Mouse (Mus musculus): ENCODE measurements around the gene Map4k5. TPM values are rescaled to one million over a fixed set of nuclear protein-coding genes. Genes with fewer than 3 reads are reported as not detected.

The Map4k5 gene
- polyA plus RNA-seq, 1 experiment: 0.17 TPM

DNA sequence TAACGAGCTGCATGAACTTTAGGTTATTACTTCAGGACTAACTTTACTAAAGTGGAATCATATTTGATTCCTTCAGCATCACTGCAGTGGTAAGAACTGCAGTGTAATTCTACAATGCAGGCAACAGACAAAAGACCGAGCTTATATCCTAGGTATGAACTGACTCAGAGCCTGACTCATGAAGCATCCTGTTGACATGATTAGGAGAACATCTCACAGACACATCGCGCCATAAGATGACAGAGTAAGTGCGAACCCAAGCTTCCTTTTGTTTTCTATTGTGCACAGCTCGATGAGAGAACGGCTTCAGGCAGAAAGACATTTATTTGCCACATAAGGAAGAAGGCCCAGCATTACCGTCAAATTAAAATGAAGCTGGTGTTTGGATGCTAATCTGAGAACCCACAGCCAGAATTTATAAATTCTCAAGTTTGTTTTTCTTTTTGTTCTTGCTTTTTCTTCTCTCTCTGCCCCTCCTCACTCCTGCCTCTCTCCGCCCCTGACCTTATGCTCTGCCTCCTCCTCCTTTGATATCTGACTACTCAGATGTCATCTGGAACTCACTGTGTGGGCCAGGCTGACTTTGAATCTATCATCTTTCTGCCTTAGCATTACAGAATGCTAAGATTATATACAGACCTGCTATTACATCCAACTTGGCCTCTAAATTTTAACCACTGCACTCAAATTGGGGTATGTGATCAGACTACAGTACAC is 68.0 kb downstream of the Map4k5 start:
- H3K4me3 ChIP-seq (replicated peaks): no peak overlapping the region
- peaks cover 34% of the 10 kb centered on the region for H3K36me3 ChIP-seq (replicated peaks; ENCODE audit: low read length)
- TF ChIP-seq FLI1 (IDR thresholded peaks at IDR 0.05; ENCODE audit: low read length) (no peak), GATA1 (IDR thresholded peaks at IDR 0.05; ENCODE audit: borderline replicate concordance, low read length) (no peak)
- H3K27me3 ChIP-seq (replicated peaks): no peaks in the 10 kb centered on the region
- H3K9me3 ChIP-seq: peaks cover 3% of the 10 kb centered on the region; the same call in 1 of the 2 replicates
- peaks cover 4% of the 10 kb centered on the region; the same call in 1 of the 2 replicates for H3K4me1 ChIP-seq

DNA sequence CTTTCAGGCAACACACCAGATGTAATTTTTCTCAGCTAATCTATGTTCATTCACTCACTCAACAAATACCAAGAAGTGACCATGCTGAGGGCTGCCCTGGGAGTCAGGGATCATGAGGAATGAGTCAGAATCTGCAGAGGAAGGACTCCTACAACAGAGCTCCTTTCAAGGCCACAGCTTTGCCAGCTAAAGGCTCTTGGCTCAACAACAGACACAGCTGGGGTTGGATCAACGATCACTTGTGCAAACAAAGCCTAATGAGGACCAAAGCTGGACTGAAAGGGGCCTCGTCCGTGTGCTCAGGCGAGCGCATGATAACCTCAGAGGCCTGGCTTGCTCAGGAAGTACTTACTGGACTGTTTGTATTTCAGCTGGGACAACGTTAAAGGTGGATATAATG is 78.7 kb downstream of the Map4k5 start:
- Histone ChIP-seq H3K27me3 (replicated peaks) (no peaks in the 10 kb centered on the region), H3K4me1 (no peaks in the 10 kb centered on the region), H3K4me3 (replicated peaks) (no peak overlapping the region), H3K36me3 (replicated peaks; ENCODE audit: low read length) (peaks cover 21% of the 10 kb centered on the region), H3K9me3 (no peaks in the 10 kb centered on the region)
- TF ChIP-seq GATA1 (IDR thresholded peaks at IDR 0.05; ENCODE audit: borderline replicate concordance, low read length) (no peak), FLI1 (IDR thresholded peaks at IDR 0.05; ENCODE audit: low read length) (no peak)

DNA sequence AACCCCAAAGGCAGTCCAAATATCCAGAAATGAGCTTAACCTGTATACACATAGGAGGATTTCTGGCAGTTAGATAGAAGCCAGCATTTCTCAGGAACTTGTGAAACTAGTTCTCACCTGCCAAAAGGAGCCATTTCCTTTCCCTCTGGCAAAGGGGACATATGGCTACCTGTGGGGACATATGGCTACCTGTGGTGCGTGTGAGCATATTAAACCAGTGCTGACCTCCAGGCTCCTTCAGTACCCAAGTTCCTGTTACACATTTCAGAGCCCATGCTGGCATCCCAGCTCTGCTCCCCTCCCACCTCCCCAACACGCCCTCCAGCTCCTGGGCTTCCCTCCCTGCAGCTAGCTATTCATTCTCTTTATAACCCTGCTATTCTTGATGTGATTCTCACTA is 79.4 kb downstream of the Map4k5 start:
- TF ChIP-seq GATA1 (IDR thresholded peaks at IDR 0.05; ENCODE audit: borderline replicate concordance, low read length) (no peak), FLI1 (IDR thresholded peaks at IDR 0.05; ENCODE audit: low read length) (no peak)
- Histone ChIP-seq H3K27me3 (replicated peaks) (no peaks in the 10 kb centered on the region), H3K9me3 (no peaks in the 10 kb centered on the region), H3K4me3 (replicated peaks) (no peak overlapping the region), H3K36me3 (replicated peaks; ENCODE audit: low read length) (peaks cover 21% of the 10 kb centered on the region), H3K4me1 (no peaks in the 10 kb centered on the region)

DNA sequence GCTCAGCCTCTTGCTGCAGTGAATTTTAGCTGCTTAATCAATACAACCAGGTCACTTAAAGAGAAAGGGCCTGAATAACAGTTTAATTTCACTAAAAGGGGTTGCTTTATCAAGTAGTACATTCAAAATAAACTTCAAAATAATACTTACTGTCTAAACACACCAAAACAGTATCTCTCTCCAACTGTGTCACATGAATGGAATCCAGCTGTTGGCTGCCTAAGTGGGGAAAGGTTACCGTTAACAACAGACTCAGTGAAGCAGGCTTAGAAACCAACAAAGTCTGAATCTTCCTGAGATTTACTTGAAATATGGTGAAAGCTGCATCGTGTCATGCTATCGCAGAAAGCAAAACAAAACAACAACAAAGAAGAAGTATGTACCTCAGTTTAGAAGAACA is 80.0 kb downstream of the Map4k5 start:
- H3K4me1 ChIP-seq: no peaks in the 10 kb centered on the region
- no peak overlapping the region for H3K4me3 ChIP-seq (replicated peaks)
- peaks cover 21% of the 10 kb centered on the region for H3K36me3 ChIP-seq (replicated peaks; ENCODE audit: low read length)
- TF ChIP-seq GATA1 (IDR thresholded peaks at IDR 0.05; ENCODE audit: borderline replicate concordance, low read length): no peak
- no peak for TF ChIP-seq FLI1 (IDR thresholded peaks at IDR 0.05; ENCODE audit: low read length)
- no peaks in the 10 kb centered on the region for H3K9me3 ChIP-seq
- H3K27me3 ChIP-seq (replicated peaks): no peaks in the 10 kb centered on the region

DNA sequence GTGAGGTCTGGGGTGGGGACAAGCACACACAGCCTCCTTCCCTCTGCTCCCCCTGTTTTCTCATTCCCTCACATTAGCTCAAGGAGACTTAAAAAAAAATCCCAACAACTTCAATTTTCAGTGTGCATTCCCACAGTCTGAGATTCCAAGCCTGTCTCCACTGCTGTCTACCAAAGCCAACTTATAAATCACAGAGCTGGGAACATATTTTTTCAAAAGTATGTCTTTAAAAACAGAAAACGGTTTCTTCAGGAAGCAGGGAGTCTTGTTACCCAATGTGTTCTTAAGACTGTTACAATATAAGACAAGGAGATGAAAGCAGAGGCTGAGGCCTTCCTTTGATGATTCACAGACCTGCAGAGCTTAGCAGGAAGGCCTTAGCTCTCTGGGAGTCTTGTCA is 81.0 kb downstream of the Map4k5 start:
- no peak for TF ChIP-seq FLI1 (IDR thresholded peaks at IDR 0.05; ENCODE audit: low read length)
- no peak for TF ChIP-seq GATA1 (IDR thresholded peaks at IDR 0.05; ENCODE audit: borderline replicate concordance, low read length)
- H3K4me3 ChIP-seq (replicated peaks): no peak overlapping the region
- no peaks in the 10 kb centered on the region for H3K9me3 ChIP-seq
- no peaks in the 10 kb centered on the region for H3K4me1 ChIP-seq
- H3K36me3 ChIP-seq (replicated peaks; ENCODE audit: low read length): peaks cover 15% of the 10 kb centered on the region
- H3K27me3 ChIP-seq (replicated peaks): no peaks in the 10 kb centered on the region

DNA sequence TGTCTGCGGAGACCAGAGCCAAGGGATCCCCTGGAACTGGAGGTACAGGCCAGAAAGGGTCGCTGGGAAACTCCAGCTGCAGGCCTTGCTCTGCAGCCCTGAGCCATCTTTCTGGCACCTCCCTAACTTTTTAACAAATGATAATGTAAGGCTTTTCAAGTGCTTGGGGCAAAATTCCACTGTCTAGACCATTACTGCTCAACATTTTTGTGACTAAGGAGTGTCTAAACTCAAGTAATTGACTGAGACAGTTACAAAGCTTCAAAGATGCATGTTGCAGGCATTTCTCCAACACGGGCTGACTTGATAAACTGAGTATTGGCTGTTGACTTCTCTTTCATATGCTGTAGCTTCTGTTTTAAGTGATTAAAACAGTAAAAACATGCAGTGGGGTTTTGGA is 83.6 kb downstream of the Map4k5 start:
- no peaks in the 10 kb centered on the region for H3K27me3 ChIP-seq (replicated peaks)
- no peak overlapping the region for H3K4me3 ChIP-seq (replicated peaks)
- no peaks in the 10 kb centered on the region for H3K4me1 ChIP-seq
- H3K9me3 ChIP-seq: no peaks in the 10 kb centered on the region
- peaks cover 6% of the 10 kb centered on the region for H3K36me3 ChIP-seq (replicated peaks; ENCODE audit: low read length)
- TF ChIP-seq GATA1 (IDR thresholded peaks at IDR 0.05; ENCODE audit: borderline replicate concordance, low read length) (no peak), FLI1 (IDR thresholded peaks at IDR 0.05; ENCODE audit: low read length) (no peak)

DNA sequence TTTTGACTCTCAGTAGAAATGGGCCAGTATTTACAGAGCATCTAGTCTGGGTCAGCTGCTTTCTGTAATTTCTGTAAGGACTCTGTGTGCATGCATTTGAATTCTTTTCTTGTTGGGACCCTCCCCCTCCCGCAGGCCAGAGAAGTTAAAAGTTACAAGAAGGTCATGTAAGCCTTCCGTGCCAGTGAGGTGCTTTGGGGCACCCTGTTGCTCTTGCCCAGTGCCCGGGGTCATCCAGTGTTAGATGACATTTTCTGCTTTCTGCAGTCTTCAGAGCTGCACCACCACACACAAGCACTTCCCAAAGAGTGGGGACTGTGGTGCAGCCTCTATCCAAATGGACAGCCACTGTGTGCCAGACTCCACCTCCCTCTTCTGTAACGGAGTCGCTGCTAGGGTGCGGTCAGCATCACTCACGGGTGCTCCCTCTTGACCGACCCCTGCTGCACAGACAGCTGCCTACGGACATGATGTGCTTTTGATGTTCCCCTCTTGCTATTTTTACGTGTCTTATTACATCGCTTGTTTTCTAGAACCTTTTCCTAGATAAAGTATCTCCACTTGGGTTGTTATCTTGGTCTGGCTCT is 85.5 kb downstream of the Map4k5 start:
- Histone ChIP-seq H3K9me3 (no peaks in the 10 kb centered on the region), H3K4me3 (replicated peaks) (peak overlapping the region; percentile 19), H3K36me3 (replicated peaks; ENCODE audit: low read length) (peaks cover 2% of the 10 kb centered on the region), H3K27me3 (replicated peaks) (no peaks in the 10 kb centered on the region), H3K4me1 (no peaks in the 10 kb centered on the region)
- no peak for TF ChIP-seq GATA1 (IDR thresholded peaks at IDR 0.05; ENCODE audit: borderline replicate concordance, low read length)
- no peak for TF ChIP-seq FLI1 (IDR thresholded peaks at IDR 0.05; ENCODE audit: low read length)

DNA sequence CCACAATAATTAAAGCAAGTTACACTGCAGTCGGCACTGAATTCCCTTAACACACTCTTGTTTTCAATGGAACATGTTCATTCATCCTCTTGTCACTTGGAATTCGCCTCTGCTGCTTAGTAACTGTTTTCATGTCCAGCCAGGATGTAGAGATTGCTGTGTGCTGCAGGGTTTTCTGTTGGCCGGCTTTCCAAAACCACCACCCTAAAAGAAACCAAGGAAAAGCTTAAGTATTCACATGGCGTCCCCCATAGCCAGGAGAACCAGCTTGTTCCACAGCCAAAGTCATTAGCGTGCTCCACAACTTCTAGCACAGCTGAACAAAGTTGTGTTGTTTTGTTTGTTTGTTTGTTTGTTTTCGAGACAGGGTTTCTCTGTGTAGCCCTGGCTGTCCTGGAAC is 87.9 kb downstream of the Map4k5 start:
- H3K4me3 ChIP-seq (replicated peaks): no peak overlapping the region
- no peaks in the 10 kb centered on the region for H3K27me3 ChIP-seq (replicated peaks)
- no peaks in the 10 kb centered on the region for H3K9me3 ChIP-seq
- H3K4me1 ChIP-seq: no peaks in the 10 kb centered on the region
- TF ChIP-seq FLI1 (IDR thresholded peaks at IDR 0.05; ENCODE audit: low read length) (no peak), GATA1 (IDR thresholded peaks at IDR 0.05; ENCODE audit: borderline replicate concordance, low read length) (no peak)
- H3K36me3 ChIP-seq (replicated peaks; ENCODE audit: low read length): peaks cover 2% of the 10 kb centered on the region

DNA sequence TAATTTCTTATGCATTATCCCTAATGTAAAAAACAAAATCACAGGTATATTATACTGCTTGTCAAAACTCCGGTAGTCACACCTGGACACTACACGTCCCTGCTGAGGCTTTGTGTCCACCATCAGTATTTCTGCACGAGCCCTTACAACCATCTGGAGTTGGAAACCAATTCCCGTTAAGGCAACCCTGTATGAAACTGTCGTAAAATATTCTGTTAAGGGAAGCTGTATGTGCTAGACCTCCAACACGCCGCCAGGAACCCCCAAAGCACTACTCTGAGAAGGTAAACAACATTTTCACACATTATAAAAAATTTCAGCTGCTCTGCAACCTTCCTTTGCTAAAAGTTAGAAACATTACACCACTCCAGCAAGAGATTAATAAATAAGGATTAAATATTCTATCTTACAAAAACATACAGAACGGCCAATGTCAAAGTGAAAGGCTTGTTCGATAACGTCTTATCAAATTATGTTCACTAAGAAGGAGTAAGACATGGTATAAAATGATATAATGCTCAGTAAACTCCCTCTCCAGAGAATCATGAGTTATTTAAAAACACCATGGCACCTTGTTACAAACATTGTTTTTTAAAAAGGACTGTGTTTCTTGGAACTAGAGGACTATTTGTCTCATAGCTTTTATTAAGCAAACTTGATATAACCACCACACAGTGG is 88.5 kb downstream of the Map4k5 start:
- Histone ChIP-seq H3K4me1 (no peaks in the 10 kb centered on the region), H3K4me3 (replicated peaks) (no peak overlapping the region), H3K36me3 (replicated peaks; ENCODE audit: low read length) (peaks cover 2% of the 10 kb centered on the region), H3K27me3 (replicated peaks) (no peaks in the 10 kb centered on the region), H3K9me3 (no peaks in the 10 kb centered on the region)
- TF ChIP-seq GATA1 (IDR thresholded peaks at IDR 0.05; ENCODE audit: borderline replicate concordance, low read length) (no peak), FLI1 (IDR thresholded peaks at IDR 0.05; ENCODE audit: low read length) (no peak)

DNA sequence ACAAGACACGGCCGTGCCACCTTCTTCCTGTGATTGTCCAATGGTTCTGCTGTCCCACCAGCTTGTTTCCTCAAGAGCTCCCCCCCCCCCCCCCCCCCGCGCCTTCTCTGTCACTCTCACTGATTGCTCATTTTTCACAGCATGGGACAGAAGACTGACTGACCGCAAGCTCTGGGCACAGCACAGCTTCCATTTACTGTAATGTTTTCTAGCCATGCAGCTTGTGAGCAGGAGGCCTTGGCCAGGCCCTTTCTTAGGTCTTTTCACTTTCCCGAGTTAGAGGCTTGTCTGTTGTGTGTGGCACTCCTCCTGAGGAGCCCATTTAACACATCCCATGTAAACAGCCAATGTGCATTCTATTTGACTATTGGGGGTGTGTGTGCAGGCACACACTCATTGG is 89.8 kb downstream of the Map4k5 start:
- TF ChIP-seq GATA1 (IDR thresholded peaks at IDR 0.05; ENCODE audit: borderline replicate concordance, low read length): no peak
- TF ChIP-seq FLI1 (IDR thresholded peaks at IDR 0.05; ENCODE audit: low read length): no peak
- H3K9me3 ChIP-seq: no peaks in the 10 kb centered on the region

More for the DNA sequence above, 89.8 kb downstream of the Map4k5 start:
- no peak overlapping the region for H3K4me3 ChIP-seq (replicated peaks)
- peaks cover 2% of the 10 kb centered on the region for H3K36me3 ChIP-seq (replicated peaks; ENCODE audit: low read length)
- H3K4me1 ChIP-seq: no peaks in the 10 kb centered on the region
- peaks cover 3% of the 10 kb centered on the region for H3K27me3 ChIP-seq (replicated peaks)

Data from megakaryocyte, embryonic 14.5 days (primary cell).